Mouse (Mus musculus) liver (tissue): ENCODE measurements around the gene Faap20.

Experiments used
- DNase-seq: peaks from one replicate; pipeline ENCODE4 v3.0.0-alpha.2; 2020; ENCODE audit warnings: mixed read lengths

Faap20 gene

GRCm38 (mm10) chr4:155290045-155290444 lies 40.4 kb downstream of the Faap20 start:
- no peak for DNase-seq

GRCm38 (mm10) chr4:155292863-155293262 lies 43.3 kb downstream of the Faap20 start:
- DNase-seq: no peak

- no peak for DNase-seq
Observed at GRCm38 (mm10) chr4:155294381-155294780, 44.8 kb downstream of the Faap20 start.

DNA sequence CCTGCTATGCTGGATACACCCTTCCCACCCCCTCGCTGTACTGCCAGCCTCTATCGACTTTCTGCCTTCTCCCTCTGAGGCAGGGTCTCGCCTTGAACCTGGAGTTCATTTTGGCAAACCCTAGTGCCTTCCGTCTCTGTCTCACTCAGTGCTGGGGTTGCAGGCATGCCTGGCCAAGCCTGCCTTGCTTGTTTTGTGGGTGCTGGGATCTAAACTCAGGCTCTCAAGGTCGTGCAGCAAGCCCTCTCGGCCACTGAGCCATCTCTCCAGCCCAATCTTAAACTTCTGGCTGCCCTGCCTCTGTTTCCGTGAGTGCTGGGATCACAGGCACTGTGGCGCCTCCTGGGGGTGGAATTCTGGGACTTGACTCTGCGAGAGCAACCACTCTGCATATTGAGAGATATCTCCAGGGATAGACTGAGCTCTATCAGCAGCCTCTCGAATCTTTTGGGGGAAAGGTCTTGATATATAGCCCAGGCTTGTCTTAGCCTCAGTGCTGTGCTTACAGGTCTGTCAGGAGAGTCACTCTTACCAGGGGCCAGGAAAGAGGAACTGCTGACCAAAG lies 45.5 kb downstream of the Faap20 start:
- no peak for DNase-seq

GRCm38 (mm10) chr4:155295996-155296395 lies 46.4 kb downstream of the Faap20 start:
- DNase-seq: no peak

DNA sequence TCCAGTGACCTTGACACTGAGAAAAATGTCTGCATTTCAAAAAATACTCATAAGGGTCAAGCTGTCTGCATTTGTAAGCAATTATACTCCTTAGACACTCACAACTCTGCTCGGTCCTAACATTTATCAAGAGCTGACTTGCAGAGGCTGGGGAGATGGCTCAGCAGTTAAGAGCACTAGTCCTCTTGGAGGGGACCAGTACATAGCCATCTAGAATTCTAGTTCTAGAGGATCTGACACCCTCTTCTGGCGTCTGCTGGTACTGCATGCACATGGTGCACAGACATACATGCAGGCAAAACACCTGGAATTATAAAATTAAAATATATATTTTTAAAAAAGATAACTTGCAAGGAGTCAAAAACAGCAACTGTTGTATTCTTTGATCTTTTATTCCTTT lies 47.5 kb downstream of the Faap20 start:
- peak; percentile 29 for DNase-seq

GRCm38 (mm10) chr4:155298826-155299225 lies 49.2 kb downstream of the Faap20 start:
- DNase-seq: no peak

GRCm38 (mm10) chr4:155300421-155301097 lies 51.0 kb downstream of the Faap20 start:
- DNase-seq: no peak

- DNase-seq: no peak
Observed at GRCm38 (mm10) chr4:155301098-155301447, 51.5 kb downstream of the Faap20 start.

DNA sequence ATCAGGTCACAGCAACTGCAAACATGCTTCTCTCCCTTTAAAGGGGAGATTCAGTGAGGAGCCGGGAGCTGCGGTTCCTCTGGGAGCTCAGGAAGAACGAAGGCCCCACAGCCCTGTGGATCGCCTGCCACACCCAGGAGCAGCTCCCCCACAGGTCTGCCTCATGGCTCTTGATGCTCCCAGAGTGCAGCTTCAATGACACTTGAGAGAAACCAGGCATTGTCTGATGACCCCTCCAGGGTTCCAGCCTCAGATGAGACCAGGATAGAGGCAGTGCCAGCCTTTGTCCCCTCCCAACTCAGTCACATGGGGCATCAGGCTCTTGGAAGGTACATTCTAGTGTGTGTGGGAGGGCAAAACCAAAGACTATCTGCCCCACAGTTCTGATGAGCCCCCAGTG lies 52.4 kb downstream of the Faap20 start:
- no peak for DNase-seq

- no peak for DNase-seq
Observed at GRCm38 (mm10) chr4:155304508-155305096, 55.0 kb downstream of the Faap20 start.

- no peak for DNase-seq
Observed at GRCm38 (mm10) chr4:155305531-155306031, 56.0 kb downstream of the Faap20 start.
